Mouse (Mus musculus): ENCODE results near the gene Hist1h2ad. TPM values are rescaled to one million over a fixed set of nuclear protein-coding genes. Genes with fewer than 3 reads are reported as not detected.
A peak's percentile ranks its signal among the peaks of the same experiment; 100 is the strongest.
"Not testable (repeated sequence)": the region's sequence is repeated elsewhere in the genome, so short reads cannot be mapped to it uniquely, and the experiment has no call there.

Hist1h2ad gene
- polyA plus RNA-seq, 1 experiment from 2014 or later, result 1.3 TPM

- peak overlapping the region; percentile 87 for H3K4me2 ChIP-seq (ENCODE audit: low read length)
- H3K27ac ChIP-seq (ENCODE audit: low read depth, low read length); H3K9ac ChIP-seq (ENCODE audit: low read depth, low read length); H3K27me3 ChIP-seq (replicated peaks; ENCODE audit: control insufficient read depth, insufficient read depth, low read length); H3K9me3 ChIP-seq (ENCODE audit: control insufficient read depth, low read length); H3K4me1 ChIP-seq (ENCODE audit: control insufficient read depth, insufficient read depth, low read depth, low read length); H3K36me3 ChIP-seq (ENCODE audit: control insufficient read depth, insufficient read depth, low read length); ATAC-seq: not testable (repeated sequence)
- peak overlapping the region; percentile 46 for H3K4me3 ChIP-seq (ENCODE audit: low read length)
- 0% methylated on average over 2 of the region's 5 CpGs for WGBS
Measured at GRCm38 (mm10) chr13:23561531-23561882, 12.7 kb upstream of the Hist1h2ad start.

GRCm38 (mm10) chr13:23561883-23562659, 12.1 kb upstream of the Hist1h2ad start, which contains the start of gene Hist1h3e:
Hist1h3e (minus strand) TSS chr13:23562369.
- H3K27me3 ChIP-seq (replicated peaks; ENCODE audit: control insufficient read depth, insufficient read depth, low read length); H3K4me1 ChIP-seq (ENCODE audit: control insufficient read depth, insufficient read depth, low read depth, low read length); H3K36me3 ChIP-seq (ENCODE audit: control insufficient read depth, insufficient read depth, low read length); H3K9me3 ChIP-seq (ENCODE audit: control insufficient read depth, low read length): not testable (repeated sequence)
- WGBS, result under 1% methylated on average over 39 of the region's 67 CpGs
- Histone ChIP-seq H3K4me3 (ENCODE audit: low read length) (peak within 1 kb of the TSS; percentile 46), H3K4me2 (ENCODE audit: low read length) (peak within 1 kb of the TSS; percentile 87), H3K27ac (ENCODE audit: low read depth, low read length) (peak within 1 kb of the TSS; percentile 94), H3K9ac (ENCODE audit: low read depth, low read length) (peak within 1 kb of the TSS; percentile 60)
- ATAC-seq, result peak; percentile 97

GRCm38 (mm10) chr13:23562699-23563462, 11.3 kb upstream of the Hist1h2ad start:
- 2% methylated on average over 18 of the region's 18 CpGs for WGBS
- peak; percentile 60 for ATAC-seq
- Histone ChIP-seq H3K4me3 (ENCODE audit: low read length) (peak overlapping the region; percentile 46), H3K27me3 (replicated peaks; ENCODE audit: control insufficient read depth, insufficient read depth, low read length) (no peaks in the 10 kb centered on the region), H3K9me3 (ENCODE audit: control insufficient read depth, low read length) (no peaks in the 10 kb centered on the region), H3K4me1 (ENCODE audit: control insufficient read depth, insufficient read depth, low read depth, low read length) (no peaks in the 10 kb centered on the region; the same call in 1 of the 2 replicates), H3K27ac (ENCODE audit: low read depth, low read length) (peak overlapping the region; percentile 94), H3K9ac (ENCODE audit: low read depth, low read length) (peak overlapping the region; percentile 60), H3K36me3 (ENCODE audit: control insufficient read depth, insufficient read depth, low read length) (no peaks in the 10 kb centered on the region), H3K4me2 (ENCODE audit: low read length) (peak overlapping the region; percentile 87)

GRCm38 (mm10) chr13:23564482-23564881, 9.7 kb upstream of the Hist1h2ad start:
- WGBS, result 86% methylated on average over 2 of the region's 2 CpGs
- H3K9ac ChIP-seq (ENCODE audit: low read depth, low read length), result no peak overlapping the region
- H3K4me1 ChIP-seq (ENCODE audit: control insufficient read depth, insufficient read depth, low read depth, low read length), result no peaks in the 10 kb centered on the region; the same call in 1 of the 2 replicates
- no peaks in the 10 kb centered on the region for H3K9me3 ChIP-seq (ENCODE audit: control insufficient read depth, low read length)
- no peak for ATAC-seq
- no peaks in the 10 kb centered on the region for H3K36me3 ChIP-seq (ENCODE audit: control insufficient read depth, insufficient read depth, low read length)
- H3K4me3 ChIP-seq (ENCODE audit: low read length), result no peak overlapping the region
- H3K27ac ChIP-seq (ENCODE audit: low read depth, low read length), result no peak overlapping the region
- no peak overlapping the region for H3K4me2 ChIP-seq (ENCODE audit: low read length)
- H3K27me3 ChIP-seq (replicated peaks; ENCODE audit: control insufficient read depth, insufficient read depth, low read length), result no peaks in the 10 kb centered on the region

GRCm38 (mm10) chr13:23570261-23571021, 3.7 kb upstream of the Hist1h2ad start:
- H3K27me3 ChIP-seq (replicated peaks; ENCODE audit: control insufficient read depth, insufficient read depth, low read length); H3K36me3 ChIP-seq (ENCODE audit: control insufficient read depth, insufficient read depth, low read length); ATAC-seq; H3K9me3 ChIP-seq (ENCODE audit: control insufficient read depth, low read length): not testable (repeated sequence)
- WGBS, result 2% methylated on average over 12 of the region's 41 CpGs
- H3K4me2 ChIP-seq (ENCODE audit: low read length), result peak overlapping the region; percentile 53
- H3K4me1 ChIP-seq (ENCODE audit: control insufficient read depth, insufficient read depth, low read depth, low read length), result peaks cover 18% of the 10 kb centered on the region
- peak overlapping the region; percentile 57 for H3K9ac ChIP-seq (ENCODE audit: low read depth, low read length)
- H3K27ac ChIP-seq (ENCODE audit: low read depth, low read length), result peak overlapping the region; percentile 90
- H3K4me3 ChIP-seq (ENCODE audit: low read length), result peak overlapping the region; percentile 44

GRCm38 (mm10) chr13:23571022-23571503, 3.1 kb upstream of the Hist1h2ad start, which contains the start of the genes Hist1h2ae and Hist1h2bg:
Hist1h2ae (minus strand) TSS chr13:23571220.
Hist1h2bg (plus strand) TSS chr13:23571396.
- Histone ChIP-seq H3K4me3 (ENCODE audit: low read length) (peak within 1 kb of the TSS; percentile 44), H3K27ac (ENCODE audit: low read depth, low read length) (peak within 1 kb of the TSS; percentile 90), H3K36me3 (ENCODE audit: control insufficient read depth, insufficient read depth, low read length) (no peaks in the 10 kb centered on the region), H3K9me3 (ENCODE audit: control insufficient read depth, low read length) (no peaks in the 10 kb centered on the region), H3K27me3 (replicated peaks; ENCODE audit: control insufficient read depth, insufficient read depth, low read length) (no peaks in the 10 kb centered on the region), H3K9ac (ENCODE audit: low read depth, low read length) (peak within 1 kb of the TSS; percentile 57), H3K4me1 (ENCODE audit: control insufficient read depth, insufficient read depth, low read depth, low read length) (peaks cover 19% of the 10 kb centered on the region), H3K4me2 (ENCODE audit: low read length) (peak within 1 kb of the TSS; percentile 53)
- WGBS, result under 1% methylated on average over 18 of the region's 18 CpGs
- ATAC-seq, result peak; percentile 95

- Histone ChIP-seq H3K27ac (ENCODE audit: low read depth, low read length) (peak overlapping the region; percentile 90), H3K4me1 (ENCODE audit: control insufficient read depth, insufficient read depth, low read depth, low read length) (peaks cover 25% of the 10 kb centered on the region), H3K9ac (ENCODE audit: low read depth, low read length) (peak overlapping the region; percentile 54; the same call in 1 of the 2 replicates), H3K4me3 (ENCODE audit: low read length) (peak overlapping the region; percentile 44), H3K4me2 (ENCODE audit: low read length) (peak overlapping the region; percentile 53)
- not testable (repeated sequence) for H3K36me3 ChIP-seq (ENCODE audit: control insufficient read depth, insufficient read depth, low read length); ATAC-seq; H3K9me3 ChIP-seq (ENCODE audit: control insufficient read depth, low read length); H3K27me3 ChIP-seq (replicated peaks; ENCODE audit: control insufficient read depth, insufficient read depth, low read length)
- WGBS, result 0% methylated on average over 9 of the region's 34 CpGs
Measured at GRCm38 (mm10) chr13:23571504-23572217, 2.5 kb upstream of the Hist1h2ad start.

- peak overlapping the region; percentile 44 for H3K4me3 ChIP-seq (ENCODE audit: low read length)
- H3K27me3 ChIP-seq (replicated peaks; ENCODE audit: control insufficient read depth, insufficient read depth, low read length), result no peaks in the 10 kb centered on the region
- 40% methylated on average over 2 of the region's 2 CpGs for WGBS
- peaks cover 26% of the 10 kb centered on the region for H3K4me1 ChIP-seq (ENCODE audit: control insufficient read depth, insufficient read depth, low read depth, low read length)
- peak overlapping the region; percentile 53 for H3K4me2 ChIP-seq (ENCODE audit: low read length)
- no peak for ATAC-seq
- no peak overlapping the region for H3K9ac ChIP-seq (ENCODE audit: low read depth, low read length)
- no peaks in the 10 kb centered on the region for H3K9me3 ChIP-seq (ENCODE audit: control insufficient read depth, low read length)
- H3K27ac ChIP-seq (ENCODE audit: low read depth, low read length), result no peak overlapping the region
- no peaks in the 10 kb centered on the region for H3K36me3 ChIP-seq (ENCODE audit: control insufficient read depth, insufficient read depth, low read length)
Measured at GRCm38 (mm10) chr13:23572218-23573033, 1.8 kb upstream of the Hist1h2ad start.
